Mouse (Mus musculus) naive thymus-derived CD4-positive, alpha-beta T cell, adult 5 months (primary cell): ENCODE results near the gene Adam3. TPM values are rescaled to one million over a fixed set of nuclear protein-coding genes. Genes with fewer than 3 reads are reported as not detected.

Experiments used
- polyA plus RNA-seq: library from polyadenylated mRNA; unstranded; fragments of 100-300 nt; shearing (Covaris generic); gene quantifications from one replicate; pipeline ENCODE4 v1.2.1, GENCODE M21; 2017

The Adam3 gene
- not detected for polyA plus RNA-seq

GRCm38 (mm10) chr8:24725630-24726029, at the start of gene Adam3:
TSS of gene Adam3 (minus strand) at chr8:24725852.

Other genes starting within 250 kb of the Adam3 start
- not detected for gene Adam5, start 98.5 kb upstream of the Adam3 start, polyA plus RNA-seq